Mouse (Mus musculus): ENCODE results near the gene Ubtd2.

DNA sequence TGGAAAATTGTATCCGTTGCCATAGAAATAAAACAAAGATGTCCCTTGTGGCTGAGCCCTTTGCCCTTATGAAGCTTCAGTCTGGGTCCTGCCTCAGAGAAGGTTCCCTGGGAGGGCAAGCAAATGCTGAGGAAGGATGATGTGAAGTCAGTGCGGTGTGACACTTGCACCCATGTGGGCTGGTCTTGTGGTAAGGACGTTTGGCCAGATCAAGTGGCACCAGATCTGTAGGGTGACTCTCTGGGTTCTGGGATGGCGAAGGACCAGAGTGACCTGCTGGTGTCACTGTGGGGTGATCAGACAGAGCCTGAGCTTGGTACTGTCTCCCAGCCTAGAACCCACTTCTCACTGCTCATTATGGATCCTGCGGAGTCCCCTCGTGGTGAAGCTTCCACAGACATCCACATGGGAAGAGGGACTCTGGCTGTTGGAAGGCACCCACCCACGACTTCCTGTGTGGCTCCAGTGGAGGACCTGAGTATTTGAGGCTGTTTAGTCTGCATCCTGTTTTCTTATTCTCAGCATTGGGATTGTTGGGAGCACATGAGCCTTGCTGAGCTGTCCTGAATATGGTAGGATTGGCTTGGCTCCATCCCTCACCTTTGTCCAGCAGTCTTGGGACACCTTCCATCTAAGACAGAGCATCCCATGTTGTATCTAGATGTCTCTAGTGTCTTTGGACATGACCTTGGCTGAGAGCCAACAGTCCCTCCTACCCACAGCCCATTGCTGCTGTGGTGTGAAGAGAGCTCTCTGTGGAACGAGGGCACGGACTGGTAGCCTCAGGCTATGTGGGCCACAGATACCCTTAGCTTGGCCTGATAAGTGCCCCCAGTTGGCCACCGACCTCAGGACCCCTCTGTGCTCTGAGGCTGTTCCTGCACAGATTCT lies 106.5 kb downstream of the Ubtd2 start:
- TF ChIP-seq CTCF (conservative IDR thresholded peaks at IDR 0.05; ENCODE audit: low read length) (no peak), POU5F1 (IDR thresholded peaks at IDR 0.05; ENCODE audit: borderline replicate concordance, low read length) (no peak), NANOG (IDR thresholded peaks at IDR 0.05; ENCODE audit: borderline replicate concordance, low read length) (no peak)
